Mouse (Mus musculus): ENCODE data around the gene Cbx4. TPM values are rescaled to one million over a fixed set of nuclear protein-coding genes. Genes with fewer than 3 reads are reported as not detected.

Cbx4 gene
- polyA plus RNA-seq, 1 experiment from 2014 or later = 10.1 TPM

- H3K4me2 ChIP-seq (ENCODE audit: low read depth, low read length) = no peak overlapping the region
- no peak overlapping the region for H3K9ac ChIP-seq (ENCODE audit: low read length)
- ATAC-seq (ENCODE audit: insufficient read depth, low FRiP score) = no peak
- WGBS = 13% methylated on average over 15 of the region's 15 CpGs
- H3K27me3 ChIP-seq (ENCODE audit: control insufficient read depth, insufficient read depth, low read length) = peaks cover 54% of the 10 kb centered on the region
- H3K36me3 ChIP-seq (ENCODE audit: control insufficient read depth, insufficient read depth, low read length) = no peaks in the 10 kb centered on the region
- H3K9me3 ChIP-seq (replicated peaks; ENCODE audit: control insufficient read depth, low read length) = no peaks in the 10 kb centered on the region
- peaks cover 23% of the 10 kb centered on the region for H3K4me1 ChIP-seq (ENCODE audit: control insufficient read depth, insufficient read depth, low read length)
- no peak overlapping the region for H3K4me3 ChIP-seq (replicated peaks; ENCODE audit: low read length)
- H3K27ac ChIP-seq (ENCODE audit: low read length) = no peak overlapping the region
Measured at GRCm38 (mm10) chr11:119036447-119036846, 49.6 kb downstream of the Cbx4 start.

GRCm38 (mm10) chr11:119035686-119036165, 50.3 kb downstream of the Cbx4 start:
- H3K27ac ChIP-seq (ENCODE audit: low read length) = no peak overlapping the region
- no peaks in the 10 kb centered on the region for H3K36me3 ChIP-seq (ENCODE audit: control insufficient read depth, insufficient read depth, low read length)
- no peaks in the 10 kb centered on the region for H3K9me3 ChIP-seq (replicated peaks; ENCODE audit: control insufficient read depth, low read length)
- 13% methylated on average over 21 of the region's 21 CpGs for WGBS
- ATAC-seq (ENCODE audit: insufficient read depth, low FRiP score) = no peak
- no peak overlapping the region for H3K4me3 ChIP-seq (replicated peaks; ENCODE audit: low read length)
- H3K4me2 ChIP-seq (ENCODE audit: low read depth, low read length) = no peak overlapping the region
- H3K4me1 ChIP-seq (ENCODE audit: control insufficient read depth, insufficient read depth, low read length) = peaks cover 23% of the 10 kb centered on the region
- H3K27me3 ChIP-seq (ENCODE audit: control insufficient read depth, insufficient read depth, low read length) = peaks cover 53% of the 10 kb centered on the region
- H3K9ac ChIP-seq (ENCODE audit: low read length) = no peak overlapping the region

GRCm38 (mm10) chr11:119035094-119035685, 50.8 kb downstream of the Cbx4 start:
- Histone ChIP-seq H3K4me3 (replicated peaks; ENCODE audit: low read length) (no peak overlapping the region), H3K9me3 (replicated peaks; ENCODE audit: control insufficient read depth, low read length) (no peaks in the 10 kb centered on the region), H3K4me1 (ENCODE audit: control insufficient read depth, insufficient read depth, low read length) (peaks cover 22% of the 10 kb centered on the region), H3K36me3 (ENCODE audit: control insufficient read depth, insufficient read depth, low read length) (no peaks in the 10 kb centered on the region), H3K27me3 (ENCODE audit: control insufficient read depth, insufficient read depth, low read length) (peaks cover 53% of the 10 kb centered on the region), H3K4me2 (ENCODE audit: low read depth, low read length) (no peak overlapping the region), H3K27ac (ENCODE audit: low read length) (no peak overlapping the region), H3K9ac (ENCODE audit: low read length) (no peak overlapping the region)
- WGBS = 8% methylated on average over 21 of the region's 21 CpGs
- no peak for ATAC-seq (ENCODE audit: insufficient read depth, low FRiP score)

- Histone ChIP-seq H3K4me3 (replicated peaks; ENCODE audit: low read length) (peak overlapping the region; percentile 35), H3K9ac (ENCODE audit: low read length) (peak overlapping the region; percentile 36; the same call in 1 of the 2 replicates), H3K4me1 (ENCODE audit: control insufficient read depth, insufficient read depth, low read length) (peaks cover 16% of the 10 kb centered on the region), H3K9me3 (replicated peaks; ENCODE audit: control insufficient read depth, low read length) (no peaks in the 10 kb centered on the region), H3K27me3 (ENCODE audit: control insufficient read depth, insufficient read depth, low read length) (peaks cover 53% of the 10 kb centered on the region), H3K27ac (ENCODE audit: low read length) (no peak overlapping the region), H3K4me2 (ENCODE audit: low read depth, low read length) (peak overlapping the region; percentile 48), H3K36me3 (ENCODE audit: control insufficient read depth, insufficient read depth, low read length) (no peaks in the 10 kb centered on the region)
- WGBS = 9% methylated on average over 19 of the region's 19 CpGs
- ATAC-seq (ENCODE audit: insufficient read depth, low FRiP score) = no peak
Measured at GRCm38 (mm10) chr11:119034635-119035034, 51.4 kb downstream of the Cbx4 start.

- Histone ChIP-seq H3K27me3 (ENCODE audit: control insufficient read depth, insufficient read depth, low read length) (peaks cover 49% of the 10 kb centered on the region), H3K36me3 (ENCODE audit: control insufficient read depth, insufficient read depth, low read length) (no peaks in the 10 kb centered on the region), H3K4me2 (ENCODE audit: low read depth, low read length) (peak overlapping the region; percentile 48), H3K4me1 (ENCODE audit: control insufficient read depth, insufficient read depth, low read length) (peaks cover 10% of the 10 kb centered on the region), H3K27ac (ENCODE audit: low read length) (no peak overlapping the region), H3K9me3 (replicated peaks; ENCODE audit: control insufficient read depth, low read length) (no peaks in the 10 kb centered on the region), H3K9ac (ENCODE audit: low read length) (peak overlapping the region; percentile 36; the same call in 1 of the 2 replicates), H3K4me3 (replicated peaks; ENCODE audit: low read length) (peak overlapping the region; percentile 35)
- 3% methylated on average over 26 of the region's 26 CpGs for WGBS
- peak; percentile 65; the same call in 1 of the 2 replicates for ATAC-seq (ENCODE audit: insufficient read depth, low FRiP score)
Measured at GRCm38 (mm10) chr11:119033874-119034558, 52.0 kb downstream of the Cbx4 start.

Other genes starting within 250 kb of the Cbx4 start
- 1.1 and 1.5 TPM in 2 replicates for gene Rbfox3, start 174.6 kb downstream of the Cbx4 start, polyA plus RNA-seq (2015; fragmentation: Nextera tagmentation; extraction: Ambion mirVana)
- not detected in 2 replicates for gene Enpp7, start 98.0 kb downstream of the Cbx4 start, polyA plus RNA-seq (2015; fragmentation: Nextera tagmentation; extraction: Ambion mirVana)
- gene Cbx2, start 63.3 kb downstream of the Cbx4 start, polyA plus RNA-seq (2015; fragmentation: Nextera tagmentation; extraction: Ambion mirVana) = 15.2 and 16.5 TPM in 2 replicates
- gene Cbx8, start 45.3 kb downstream of the Cbx4 start, polyA plus RNA-seq (2015; fragmentation: Nextera tagmentation; extraction: Ambion mirVana) = 5.8 and 6.4 TPM in 2 replicates
- gene Tbc1d16, start 142.3 kb upstream of the Cbx4 start, polyA plus RNA-seq (2015; fragmentation: Nextera tagmentation; extraction: Ambion mirVana) = 13.6 and 14.8 TPM in 2 replicates
- 2.3 and 2.4 TPM in 2 replicates for gene Ccdc40, start 142.4 kb upstream of the Cbx4 start, polyA plus RNA-seq (2015; fragmentation: Nextera tagmentation; extraction: Ambion mirVana)
- gene Gaa, start 181.7 kb upstream of the Cbx4 start, polyA plus RNA-seq (2015; fragmentation: Nextera tagmentation; extraction: Ambion mirVana) = 74.7 and 85.1 TPM in 2 replicates
- 272 and 284 TPM in 2 replicates for gene Eif4a3, start 213.9 kb upstream of the Cbx4 start, polyA plus RNA-seq (2015; fragmentation: Nextera tagmentation; extraction: Ambion mirVana)
- gene Card14, start 221.5 kb upstream of the Cbx4 start, polyA plus RNA-seq (2015; fragmentation: Nextera tagmentation; extraction: Ambion mirVana) = 3.2 and 5.1 TPM in 2 replicates

Data from stomach, embryonic 16.5 days (tissue).